Mouse (Mus musculus) heart, postnatal 0 days (tissue): ENCODE measurements around the gene Otog.

ENCODE experiments used
- CTCF ChIP-seq: IDR thresholded peaks from 2 replicates; pipeline ENCODE4 v1.5.1; 2016; ENCODE audit warnings: antibody characterized with exemption, control low read depth, low read depth
- EP300 ChIP-seq: IDR thresholded peaks from 2 replicates; pipeline ENCODE4 v1.6.1; 2016; ENCODE audit warnings: antibody characterized with exemption, low read depth

DNA sequence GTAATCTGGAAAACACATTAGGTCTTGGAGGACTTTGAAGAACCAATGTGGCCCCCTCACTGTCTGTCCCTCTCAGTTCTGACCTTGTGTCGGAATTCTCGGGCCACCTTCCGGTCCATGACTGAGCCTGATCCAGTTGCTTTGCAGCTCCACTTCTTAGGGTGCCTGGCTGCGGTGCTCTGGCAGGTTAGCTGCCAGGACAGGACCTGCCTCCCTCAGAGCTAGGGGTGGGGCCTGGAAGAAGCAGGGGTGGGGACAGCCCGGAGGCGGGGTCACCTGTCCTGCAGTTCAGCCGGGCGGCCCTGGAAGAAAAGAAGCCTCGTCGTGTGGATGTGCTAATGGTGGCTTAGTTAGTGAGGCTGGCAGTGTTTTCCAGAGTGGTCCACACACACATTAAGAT, 2.4 kb upstream of the Otog start, which contains the start of gene Ush1c:
- TF ChIP-seq CTCF (no peak), EP300 (no peak)
